Mouse (Mus musculus) neural tube, embryonic 12.5 days (tissue): ENCODE data around the gene Synpo2. TPM values are rescaled to one million over a fixed set of nuclear protein-coding genes. Genes with fewer than 3 reads are reported as not detected.
A peak's percentile ranks its signal among the peaks of the same experiment; 100 is the strongest.
"Not testable (repeated sequence)": the region's sequence is repeated elsewhere in the genome, so short reads cannot be mapped to it uniquely, and the experiment has no call there.

Experiments used
- ATAC-seq: fragments of 200-750 bp; cut with Nextera tagmentation; 2 replicates; pipeline ENCODE4 v1.8.0; 2017; ENCODE audit warnings: low read depth, mild to moderate bottlenecking, moderate TSS enrichment, moderate library complexity; ENCODE audit not compliant: low FRiP score
- H3K27ac ChIP-seq: fragments of 300-500 bp; sonication (generic); 2 replicates; pipeline ENCODE4 v1.5.1; 2016
- H3K27me3 ChIP-seq: fragments of 300-500 bp; sonication (generic); replicated peaks from 2 replicates; pipeline ENCODE4 v1.6.1; 2016; ENCODE audit warnings: mild to moderate bottlenecking
- H3K36me3 ChIP-seq: fragments of 300-500 bp; sonication (generic); 2 replicates; pipeline ENCODE4 v1.6.1; 2016; ENCODE audit warnings: mild to moderate bottlenecking
- H3K4me1 ChIP-seq: fragments of 300-500 bp; sonication (generic); 2 replicates; pipeline ENCODE4 v1.6.1; 2016
- H3K4me2 ChIP-seq: fragments of 300-500 bp; sonication (generic); replicated peaks from 2 replicates; pipeline ENCODE4 v1.6.1; 2016; ENCODE audit warnings: mild to moderate bottlenecking
- H3K4me3 ChIP-seq: fragments of 300-500 bp; sonication (generic); 2 replicates; pipeline ENCODE4 v1.5.1; 2016
- H3K9ac ChIP-seq: fragments of 300-500 bp; sonication (generic); 2 replicates; pipeline ENCODE4 v1.6.1; 2016; ENCODE audit warnings: mild to moderate bottlenecking
- H3K9me3 ChIP-seq: fragments of 300-500 bp; sonication (generic); 2 replicates; pipeline ENCODE4 v1.6.1; 2016; ENCODE audit warnings: mild to moderate bottlenecking
- WGBS: fragments of 180-500 bp; shearing (Covaris S2); methylation state at CpG from one replicate; pipeline ENCODE4 v1.1.7; 2016; 5-methylcytosine and 5-hydroxymethylcytosine counted together
- polyA plus RNA-seq: library from polyadenylated mRNA; unstranded; fragments of >200 nt; fragmentation: Nextera tagmentation; extraction: Ambion mirVana; gene quantifications from 2 replicates; pipeline ENCODE4 v1.2.1, GENCODE M21; 2016

Synpo2 gene
- polyA plus RNA-seq, 1 experiment from 2014 or later = 3.5 TPM

DNA sequence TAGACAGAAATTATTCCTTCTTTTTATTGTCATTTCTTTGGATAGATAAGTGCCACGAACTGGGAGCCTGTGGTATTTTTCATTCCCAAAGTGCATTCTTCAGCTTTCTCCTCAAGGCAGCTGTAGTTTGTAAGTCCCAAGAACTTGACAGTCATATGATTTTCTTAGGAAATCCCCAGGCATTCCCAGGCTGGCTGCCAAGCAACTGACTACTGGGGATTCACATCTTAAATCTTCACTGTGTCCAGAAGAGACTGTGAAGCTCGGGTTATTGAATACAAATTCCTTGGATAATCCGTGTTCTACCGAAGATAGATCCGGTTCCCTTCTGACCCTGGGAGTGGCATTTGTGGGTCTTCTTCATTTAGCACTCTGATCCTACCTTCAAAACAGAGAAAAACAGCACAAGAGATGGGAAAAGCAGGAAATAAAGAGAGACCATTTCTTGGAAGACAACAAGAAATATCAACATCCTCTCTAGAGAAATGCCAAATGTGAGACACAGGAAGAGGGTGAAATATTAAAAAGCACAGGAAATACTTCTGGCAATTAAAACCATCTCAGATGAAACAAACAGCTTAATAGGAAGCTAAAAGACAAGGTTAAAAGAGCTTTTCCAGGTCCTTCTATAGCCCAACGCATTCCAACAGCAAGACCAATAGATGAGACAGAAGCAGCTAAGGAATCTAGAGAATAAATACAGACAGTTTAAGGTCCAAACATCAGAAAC, 97.5 kb downstream of the Synpo2 start:
- Histone ChIP-seq H3K36me3 (no peaks in the 10 kb centered on the region), H3K27me3 (no peaks in the 10 kb centered on the region), H3K9ac (no peak overlapping the region), H3K4me2 (no peak overlapping the region), H3K27ac (no peak overlapping the region), H3K4me1 (no peaks in the 10 kb centered on the region), H3K4me3 (no peak overlapping the region), H3K9me3 (no peaks in the 10 kb centered on the region)
- no peak for ATAC-seq
- WGBS = 79% methylated on average over 6 of the region's 6 CpGs

DNA sequence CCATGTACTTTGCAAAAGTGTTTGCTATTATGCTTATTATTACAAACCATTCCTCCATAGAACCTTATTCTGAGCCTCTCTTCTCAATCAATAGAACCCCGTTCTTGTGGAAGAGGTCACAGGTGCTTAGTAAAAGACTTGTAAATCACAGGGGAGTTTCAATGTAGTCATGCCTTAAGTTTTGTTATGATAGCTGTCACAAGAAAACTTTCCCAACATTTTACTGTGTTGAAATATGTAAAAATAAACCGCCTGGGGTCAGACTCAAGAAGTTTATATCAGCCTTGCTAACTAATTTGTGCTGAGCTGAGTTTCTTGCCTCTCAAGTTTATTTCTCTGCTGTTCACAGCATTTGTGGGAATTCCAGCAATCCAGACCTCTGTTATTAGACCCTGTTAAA, 103.8 kb downstream of the Synpo2 start:
- Histone ChIP-seq H3K27me3 (no peaks in the 10 kb centered on the region), H3K4me3 (no peak overlapping the region), H3K4me2 (no peak overlapping the region), H3K36me3 (no peaks in the 10 kb centered on the region), H3K4me1 (no peaks in the 10 kb centered on the region), H3K9me3 (no peaks in the 10 kb centered on the region), H3K9ac (no peak overlapping the region), H3K27ac (no peak overlapping the region)
- ATAC-seq = no peak
- WGBS = 74% methylated on average over 2 of the region's 2 CpGs

DNA sequence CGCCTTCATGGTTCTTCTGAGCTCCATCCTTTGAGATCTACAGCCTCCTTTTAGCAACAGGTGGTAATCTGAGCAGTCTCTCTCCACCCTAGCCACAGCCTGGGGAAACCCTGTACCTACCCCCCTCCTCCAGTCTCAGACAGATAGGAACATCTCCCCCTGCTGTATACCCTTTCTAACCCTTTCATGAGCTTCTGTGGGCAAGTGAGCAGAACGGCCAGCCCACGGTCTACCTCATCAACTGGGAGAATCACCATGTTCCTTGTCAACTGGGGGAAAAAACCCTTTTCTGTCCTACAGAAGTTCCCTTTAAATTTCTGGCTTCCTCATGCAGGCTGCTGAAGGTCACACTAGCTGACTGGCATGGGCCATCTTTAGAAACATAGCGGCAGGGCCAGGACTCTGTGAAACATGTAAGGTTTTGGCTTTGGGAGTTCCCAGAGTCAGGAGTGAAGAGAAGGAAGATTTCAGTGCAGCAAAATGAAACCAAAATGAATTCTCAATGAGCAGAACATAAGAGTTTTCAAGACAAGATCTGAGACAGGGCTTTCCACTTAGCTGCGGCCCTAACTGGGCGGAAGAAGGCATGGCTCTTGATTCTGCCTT, 104.7 kb downstream of the Synpo2 start:
- Histone ChIP-seq H3K4me3 (no peak overlapping the region), H3K36me3 (no peaks in the 10 kb centered on the region), H3K27me3 (no peaks in the 10 kb centered on the region), H3K9me3 (no peaks in the 10 kb centered on the region), H3K9ac (no peak overlapping the region), H3K4me2 (no peak overlapping the region), H3K27ac (no peak overlapping the region), H3K4me1 (no peaks in the 10 kb centered on the region)
- no peak for ATAC-seq
- 91% methylated on average over 6 of the region's 6 CpGs for WGBS

GRCm38 (mm10) chr3:123130314-123131150, 105.4 kb downstream of the Synpo2 start:
- Histone ChIP-seq H3K27ac (no peak overlapping the region), H3K4me2 (no peak overlapping the region), H3K36me3 (no peaks in the 10 kb centered on the region), H3K4me3 (no peak overlapping the region), H3K9me3 (no peaks in the 10 kb centered on the region), H3K4me1 (no peaks in the 10 kb centered on the region), H3K9ac (no peak overlapping the region), H3K27me3 (no peaks in the 10 kb centered on the region)
- ATAC-seq = no peak
- WGBS = 83% methylated on average over 14 of the region's 14 CpGs

GRCm38 (mm10) chr3:123128781-123129180, 107.2 kb downstream of the Synpo2 start:
- H3K4me3 ChIP-seq = no peak overlapping the region
- H3K4me1 ChIP-seq = no peaks in the 10 kb centered on the region
- H3K36me3 ChIP-seq = no peaks in the 10 kb centered on the region
- ATAC-seq = no peak
- H3K27ac ChIP-seq = no peak overlapping the region
- no peaks in the 10 kb centered on the region for H3K9me3 ChIP-seq
- 75% methylated on average over 8 of the region's 8 CpGs for WGBS
- H3K4me2 ChIP-seq = no peak overlapping the region
- no peak overlapping the region for H3K9ac ChIP-seq
- H3K27me3 ChIP-seq = no peaks in the 10 kb centered on the region

GRCm38 (mm10) chr3:123128091-123128490, 107.9 kb downstream of the Synpo2 start:
- Histone ChIP-seq H3K9ac (no peak overlapping the region), H3K27ac (no peak overlapping the region), H3K36me3 (no peaks in the 10 kb centered on the region), H3K27me3 (no peaks in the 10 kb centered on the region), H3K4me3 (no peak overlapping the region), H3K4me2 (no peak overlapping the region), H3K9me3 (no peaks in the 10 kb centered on the region), H3K4me1 (no peaks in the 10 kb centered on the region)
- no peak for ATAC-seq
- 46% methylated on average over 7 of the region's 7 CpGs for WGBS

DNA sequence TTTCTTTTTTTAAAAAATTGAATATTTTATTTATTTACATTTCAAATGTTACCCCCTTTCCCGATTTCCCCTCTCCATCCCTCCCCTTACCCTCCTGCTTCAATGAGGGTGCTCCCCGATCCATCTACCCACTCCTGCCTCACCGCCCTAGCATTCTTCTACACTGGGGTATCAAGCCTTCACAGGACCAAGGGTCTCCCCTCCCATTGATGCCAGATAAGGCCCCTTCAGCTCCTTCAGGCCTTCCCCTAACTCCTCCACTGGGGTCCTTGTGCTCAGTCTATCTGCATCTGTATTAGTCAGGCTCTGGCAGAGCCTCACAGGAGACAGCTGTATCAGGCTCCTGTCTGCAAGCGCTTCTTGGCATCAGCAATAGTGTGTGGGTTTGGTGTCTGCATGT, 109.2 kb downstream of the Synpo2 start:
- not testable (repeated sequence) for H3K27me3 ChIP-seq, H3K4me3 ChIP-seq, H3K4me2 ChIP-seq, H3K27ac ChIP-seq, H3K4me1 ChIP-seq, H3K9ac ChIP-seq, H3K9me3 ChIP-seq, H3K36me3 ChIP-seq, ATAC-seq
- 94% methylated on average over 4 of the region's 4 CpGs for WGBS

DNA sequence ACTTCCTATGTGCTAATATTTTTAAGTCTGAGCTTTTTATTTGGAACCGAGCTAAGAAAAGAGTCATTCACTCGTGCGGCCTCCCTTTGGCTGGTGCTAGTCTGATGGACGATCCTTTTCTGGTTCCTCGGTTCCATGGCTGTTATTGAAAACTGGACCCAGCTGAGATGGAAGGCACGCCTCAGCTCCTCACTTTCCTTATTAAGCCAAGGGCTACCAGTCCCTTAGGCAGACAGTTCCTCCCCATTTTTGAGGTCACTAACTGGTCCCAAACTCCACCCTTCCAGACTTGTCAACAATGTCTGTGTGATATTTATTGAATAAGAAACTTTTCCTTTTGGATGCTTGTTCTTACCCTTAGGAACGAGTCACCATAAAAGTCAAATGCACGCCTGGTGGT, 112.1 kb downstream of the Synpo2 start:
- Histone ChIP-seq H3K4me1 (no peaks in the 10 kb centered on the region), H3K4me2 (no peak overlapping the region), H3K27me3 (no peaks in the 10 kb centered on the region), H3K4me3 (no peak overlapping the region), H3K27ac (no peak overlapping the region), H3K36me3 (no peaks in the 10 kb centered on the region), H3K9ac (no peak overlapping the region), H3K9me3 (no peaks in the 10 kb centered on the region)
- WGBS = 84% methylated on average over 8 of the region's 8 CpGs
- no peak for ATAC-seq

GRCm38 (mm10) chr3:123122151-123123030, 113.6 kb downstream of the Synpo2 start:
- Histone ChIP-seq H3K4me3 (no peak overlapping the region), H3K27me3 (no peaks in the 10 kb centered on the region), H3K9me3 (no peaks in the 10 kb centered on the region), H3K27ac (no peak overlapping the region), H3K36me3 (no peaks in the 10 kb centered on the region), H3K9ac (no peak overlapping the region), H3K4me1 (no peaks in the 10 kb centered on the region), H3K4me2 (no peak overlapping the region)
- no peak for ATAC-seq
- WGBS = 87% methylated on average over 21 of the region's 21 CpGs

GRCm38 (mm10) chr3:123116903-123117302, 119.0 kb downstream of the Synpo2 start:
- Histone ChIP-seq H3K9ac (no peak overlapping the region), H3K4me3 (no peak overlapping the region), H3K9me3 (no peaks in the 10 kb centered on the region), H3K27me3 (no peaks in the 10 kb centered on the region), H3K27ac (no peak overlapping the region), H3K36me3 (no peaks in the 10 kb centered on the region), H3K4me2 (peak overlapping the region; percentile 21), H3K4me1 (no peaks in the 10 kb centered on the region)
- ATAC-seq = no peak
- 55% methylated on average over 16 of the region's 16 CpGs for WGBS

GRCm38 (mm10) chr3:123115770-123116527, 120.0 kb downstream of the Synpo2 start:
- H3K4me2 ChIP-seq = peak overlapping the region; percentile 19; the same call in 1 of the 2 replicates
- no peak for ATAC-seq
- no peak overlapping the region for H3K9ac ChIP-seq

More at GRCm38 (mm10) chr3:123115770-123116527, 120.0 kb downstream of the Synpo2 start:
- Histone ChIP-seq H3K36me3 (no peaks in the 10 kb centered on the region), H3K4me3 (no peak overlapping the region), H3K27ac (no peak overlapping the region), H3K27me3 (no peaks in the 10 kb centered on the region), H3K9me3 (no peaks in the 10 kb centered on the region), H3K4me1 (no peaks in the 10 kb centered on the region)
- WGBS = 34% methylated on average over 15 of the region's 15 CpGs
